Mouse (Mus musculus) megakaryocyte, embryonic 14.5 days (primary cell): ENCODE measurements at regions not wholly inside any gene's neighbourhood (a gene's known extent, or its start where the extent isn't known, plus 50 kb on each side); places are given as distances from the start of the nearest gene placed in this dataset.

Source experiments
- FLI1 ChIP-seq: IDR thresholded peaks from 2 replicates; pipeline ENCODE4 v1.6.1; 2012; ENCODE audit warnings: low read length, inconsistent platforms, mixed read lengths
- GATA1 ChIP-seq: IDR thresholded peaks from 3 replicates; pipeline ENCODE4 v1.6.1; 2012; ENCODE audit warnings: mixed read lengths, low read length, inconsistent platforms, borderline replicate concordance

DNA sequence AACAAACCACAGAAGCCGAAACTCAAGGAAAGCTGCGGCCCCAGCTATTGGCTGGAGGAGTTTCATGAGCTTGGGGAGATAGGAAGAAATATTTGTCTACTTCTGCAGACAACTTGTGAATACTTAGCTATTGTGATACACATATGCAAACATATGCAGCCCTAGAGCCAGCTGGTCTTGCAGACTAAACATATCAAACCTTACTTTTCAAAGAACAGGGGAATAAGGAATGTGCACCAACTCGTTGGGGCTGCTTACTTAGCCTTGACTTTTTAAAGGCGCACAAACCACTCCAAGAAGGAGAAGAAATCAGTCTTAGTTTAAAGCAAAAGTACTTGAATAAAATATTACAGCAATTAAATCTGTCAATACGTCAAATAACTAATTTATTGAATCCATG lies 106.8 kb upstream of the Lpar1 start:
- TF ChIP-seq GATA1 (no peak), FLI1 (no peak)
